Mouse (Mus musculus) bone marrow, adult 2 months (tissue): ENCODE data around the gene Sccpdh.

Experiments used
- CTCF ChIP-seq: fragments of 200-500 bp; IDR thresholded peaks from 2 replicates; pipeline ENCODE4 v1.5.1; 2011; ENCODE audit warnings: low read length, control low read depth; ENCODE audit not compliant: control insufficient read depth, insufficient read depth
- POLR2A ChIP-seq: fragments of 200-500 bp; IDR thresholded peaks from 2 replicates; pipeline ENCODE4 v1.6.1; 2011; ENCODE audit warnings: low read depth, mild to moderate bottlenecking, control low read depth, low read length, borderline replicate concordance; ENCODE audit not compliant: control insufficient read depth

DNA sequence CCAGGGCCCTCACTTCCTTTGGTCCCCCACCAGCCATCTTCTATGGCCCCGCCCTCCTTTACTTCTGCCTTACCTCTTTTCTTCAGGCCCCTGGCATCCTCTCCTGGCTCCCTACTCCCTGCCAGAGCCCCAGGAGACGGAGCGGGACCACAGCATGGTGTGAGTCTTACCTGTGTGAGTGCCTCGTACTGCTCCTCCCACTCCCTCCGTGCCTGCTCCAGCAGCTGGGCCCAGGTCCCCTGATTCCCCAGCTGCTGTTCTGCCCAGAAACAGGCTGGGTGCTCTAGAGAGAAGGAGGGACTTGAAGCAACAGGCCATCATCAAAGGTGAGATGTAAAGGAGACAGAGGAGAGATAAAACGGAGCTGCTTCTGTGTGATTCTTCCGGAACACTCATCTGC lies 44.6 kb downstream of the Sccpdh start:
- TF ChIP-seq POLR2A = no peak
- TF ChIP-seq CTCF = no peak
